Mouse (Mus musculus) lung, adult 2 months (tissue): ENCODE measurements around the gene Kank4. TPM values are rescaled to one million over a fixed set of nuclear protein-coding genes. Genes with fewer than 3 reads are reported as not detected.
"Not testable (repeated sequence)": the region's sequence is repeated elsewhere in the genome, so short reads cannot be mapped to it uniquely, and the experiment has no call there.

Experiments
- DNase-seq: peaks from one replicate; pipeline ENCODE4 v3.0.0; 2022
- H3K4me1 ChIP-seq: fragments of 200-500 bp; 2 replicates; pipeline ENCODE4 v1.6.1; 2011; ENCODE audit warnings: low read length; ENCODE audit not compliant: control insufficient read depth, insufficient read depth
- H3K4me3 ChIP-seq: fragments of 200-500 bp; replicated peaks from 2 replicates; pipeline ENCODE3; 2011; ENCODE audit warnings: low read depth, mild to moderate bottlenecking, control low read depth, low read length; ENCODE audit errors: extremely low read depth
- CTCF ChIP-seq: fragments of 200-500 bp; IDR thresholded peaks from 2 replicates; pipeline ENCODE4 v1.5.1; 2011; ENCODE audit warnings: mild to moderate bottlenecking, low read length, control low read depth; ENCODE audit not compliant: insufficient read depth
- POLR2A ChIP-seq: fragments of 200-500 bp; IDR thresholded peaks from 2 replicates; pipeline ENCODE4 v1.6.1; 2011; ENCODE audit warnings: low read depth, mild to moderate bottlenecking, control low read depth, low read length, borderline replicate concordance; ENCODE audit errors: extremely low read depth
- WGBS: fragments of 180-500 bp; shearing (Covaris S2); methylation state at CpG from one replicate; pipeline ENCODE4 v1.1.7; 2018; 5-methylcytosine and 5-hydroxymethylcytosine counted together
- polyA plus RNA-seq: library from polyadenylated mRNA; depleted of rRNA; stranded (reverse); fragments of >200 nt; gene quantifications from 2 replicates; pipeline ENCODE4 v1.2.3, GENCODE M21; 2012; rRNA removed

Gene Kank4
- 6.9 and 9.3 TPM in 2 replicates for polyA plus RNA-seq

GRCm38 (mm10) chr4:98817184-98817911, at the start of gene Kank4:
Gene Kank4 (minus strand): TSS chr4:98817537.
- Histone ChIP-seq H3K4me3 (peak within 1 kb of the TSS; percentile 72), H3K4me1 (peaks cover 9% of the 10 kb centered on the region)
- peak; percentile 36; the same call in 1 of the 2 replicates for TF ChIP-seq POLR2A
- TF ChIP-seq CTCF: no peak
- WGBS: under 1% methylated on average over 72 of the region's 72 CpGs
- peak; percentile 46 for DNase-seq

- TF ChIP-seq POLR2A (no peak), CTCF (no peak)
- 76% methylated on average over 14 of the region's 14 CpGs for WGBS
- H3K4me3 ChIP-seq: no peak overlapping the region
- DNase-seq: no peak
- H3K4me1 ChIP-seq: no peaks in the 10 kb centered on the region
Observed at GRCm38 (mm10) chr4:98865386-98866237, 48.3 kb upstream of the Kank4 start.

GRCm38 (mm10) chr4:98864546-98864945, 47.2 kb upstream of the Kank4 start:
- no peak overlapping the region for H3K4me3 ChIP-seq
- WGBS: 71% methylated on average over 3 of the region's 3 CpGs
- TF ChIP-seq CTCF (no peak), POLR2A (no peak)
- no peaks in the 10 kb centered on the region for H3K4me1 ChIP-seq
- no peak for DNase-seq

DNA sequence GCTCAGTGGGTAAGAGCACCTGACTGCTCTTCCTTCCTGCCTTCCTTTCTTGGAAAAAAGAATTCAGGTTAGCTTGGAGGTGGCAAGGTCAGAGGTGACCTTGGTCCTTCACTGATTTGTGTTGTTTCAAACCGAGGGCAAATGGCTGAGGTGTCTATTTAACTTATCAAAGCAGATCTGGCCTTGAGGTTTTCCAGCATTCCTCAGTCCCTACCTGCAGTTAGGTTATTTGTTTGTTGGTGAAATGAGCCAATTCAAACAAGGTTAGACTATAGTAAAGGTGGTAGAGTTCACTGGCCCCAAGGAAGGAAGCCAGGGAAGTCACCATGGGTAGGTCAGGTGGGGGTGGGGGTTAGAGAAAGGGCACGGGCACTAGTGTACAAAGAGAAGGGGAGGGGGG, 46.8 kb upstream of the Kank4 start:
- WGBS: 47% methylated on average over 1 of the region's 2 CpGs
- Histone ChIP-seq H3K4me3 (no peak overlapping the region), H3K4me1 (no peaks in the 10 kb centered on the region)
- TF ChIP-seq CTCF (no peak), POLR2A (no peak)
- no peak for DNase-seq

- no peak for DNase-seq
- 90% methylated on average over 2 of the region's 2 CpGs for WGBS
- TF ChIP-seq POLR2A (no peak), CTCF (no peak)
- no peak overlapping the region for H3K4me3 ChIP-seq
- no peaks in the 10 kb centered on the region for H3K4me1 ChIP-seq
Observed at GRCm38 (mm10) chr4:98863451-98863850, 46.1 kb upstream of the Kank4 start.

GRCm38 (mm10) chr4:98858151-98858855, 41.0 kb upstream of the Kank4 start:
- no peak overlapping the region for H3K4me3 ChIP-seq
- H3K4me1 ChIP-seq: no peaks in the 10 kb centered on the region
- TF ChIP-seq POLR2A (no peak), CTCF (no peak)
- DNase-seq: no peak
- WGBS: 61% methylated on average over 4 of the region's 4 CpGs

DNA sequence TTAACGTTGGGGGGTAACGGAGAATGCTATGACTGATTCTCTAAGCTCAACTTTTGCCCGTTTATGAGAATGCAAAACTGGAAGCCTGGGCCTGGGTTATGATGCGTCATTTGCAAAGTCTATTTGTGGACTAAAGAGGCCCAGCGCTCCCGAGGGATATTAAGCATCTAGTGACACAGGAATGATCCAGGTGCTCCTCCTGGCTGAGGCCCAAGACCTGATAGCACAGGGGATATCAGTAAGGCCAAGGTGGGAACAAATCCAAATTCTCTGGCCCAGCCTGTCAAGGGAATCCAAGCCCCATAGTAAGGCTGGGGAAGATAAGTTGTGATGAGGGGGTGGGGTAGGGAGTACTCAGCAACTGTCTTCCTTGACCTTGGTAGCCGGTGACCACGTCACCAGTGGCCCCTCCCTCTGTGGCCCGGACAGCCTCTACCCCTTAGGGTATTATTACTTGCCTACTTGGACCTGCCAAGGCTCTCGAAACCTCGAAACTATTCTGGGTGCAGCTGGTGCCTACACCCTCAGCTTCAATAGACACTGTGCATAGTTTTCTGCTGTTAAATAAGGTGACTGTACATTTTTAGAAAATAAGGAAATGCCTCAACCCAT, 39.8 kb upstream of the Kank4 start:
- Histone ChIP-seq H3K4me1 (no peaks in the 10 kb centered on the region), H3K4me3 (no peak overlapping the region)
- 63% methylated on average over 11 of the region's 11 CpGs for WGBS
- TF ChIP-seq POLR2A (no peak), CTCF (no peak)
- no peak for DNase-seq

DNA sequence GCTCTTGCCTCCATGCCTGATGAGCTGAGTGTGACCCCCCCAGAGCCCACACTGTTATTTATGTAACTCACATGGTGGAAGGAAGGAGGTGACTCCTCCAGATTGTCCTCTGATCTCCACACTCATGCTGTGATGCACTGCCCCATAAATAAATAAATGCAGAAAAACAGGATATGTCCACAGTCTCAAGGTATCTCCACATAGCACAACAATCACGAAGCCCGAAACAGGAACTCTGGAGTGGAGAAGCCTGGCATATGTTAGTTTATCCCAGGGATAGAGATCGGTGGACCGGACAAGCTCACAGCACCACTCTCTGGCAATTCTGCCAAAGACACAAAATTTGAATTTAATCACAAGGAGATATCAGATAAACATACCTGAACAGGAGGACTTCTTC, 36.6 kb upstream of the Kank4 start:
- no peak for DNase-seq
- TF ChIP-seq CTCF (no peak), POLR2A (no peak)

DNA sequence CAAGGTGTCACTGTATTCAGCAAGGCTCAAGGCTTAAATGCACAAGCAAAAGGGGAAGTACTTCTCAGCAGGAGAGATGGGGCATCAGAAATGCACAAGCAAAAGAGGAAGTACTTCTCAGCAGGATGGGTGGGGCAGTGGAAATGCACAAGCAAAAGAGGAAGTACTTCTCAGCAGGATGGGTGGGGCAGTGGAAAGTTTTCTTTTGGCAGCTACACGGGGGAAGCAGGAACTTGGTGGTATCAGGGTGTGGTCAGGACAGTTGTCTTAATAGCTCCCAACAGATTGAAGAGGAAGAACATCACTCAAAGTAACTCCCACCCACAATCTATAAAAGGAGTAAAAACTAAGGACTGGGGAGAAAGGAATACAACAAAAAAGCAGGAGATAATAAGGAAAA, 33.1 kb upstream of the Kank4 start:
- not testable (repeated sequence) for H3K4me1 ChIP-seq, DNase-seq, H3K4me3 ChIP-seq
- 32% methylated on average over 1 of the region's 1 CpGs for WGBS

More for the DNA sequence above, 36.6 kb upstream of the Kank4 start:
- 58% methylated on average over 4 of the region's 4 CpGs for WGBS
- Histone ChIP-seq H3K4me1 (no peaks in the 10 kb centered on the region), H3K4me3 (no peak overlapping the region)
